Comparison of ENCODE assay signal across 10 mouse cellular contexts in genomic region chr17:56345364-56345763, GRCm38 (mm10). TPM values are rescaled to one million over a fixed set of nuclear protein-coding genes. Genes with fewer than 3 reads are reported as not detected.
"Had no signal": no experiment of that assay in that cellular context is flagged by ENCODE, and none has a peak within 500 bp of the region (broad histone marks: within the 10 kb centered on the region; RNA-seq: fewer than 3 reads in every experiment).

No protein-coding gene starts in this region.

- H3K9me3 ChIP-seq: neural tube, embryonic 13.5 days; neural tube, embryonic 15.5 days; stomach, embryonic 15.5 days had no signal

- H3K9ac ChIP-seq: neural tube, embryonic 13.5 days; neural tube, embryonic 15.5 days; stomach, embryonic 15.5 days had no signal

- H3K27ac ChIP-seq: neural tube, embryonic 13.5 days; neural tube, embryonic 15.5 days; stomach, embryonic 15.5 days; stomach, postnatal 0 days had no signal

- H3K4me3 ChIP-seq: neural tube, embryonic 13.5 days; neural tube, embryonic 15.5 days; stomach, embryonic 15.5 days had no signal

- H3K4me2 ChIP-seq: neural tube, embryonic 13.5 days; neural tube, embryonic 15.5 days; stomach, embryonic 15.5 days had no signal

- H3K36me3 ChIP-seq: neural tube, embryonic 13.5 days; stomach, embryonic 15.5 days had no signal

- H3K27me3 ChIP-seq: neural tube, embryonic 13.5 days; neural tube, embryonic 15.5 days; stomach, embryonic 15.5 days had no signal

RNA-seq across cellular contexts. Expression of gene Arrdc5, which starts 45.3 kb away (rescaled TPM):
- polyA plus RNA-seq: neural tube, embryonic 13.5 days; neural tube, embryonic 14.5 days; neural tube, embryonic 15.5 days; small intestine, adult 2 months; stomach, embryonic 14.5 days; stomach, embryonic 15.5 days; stomach, embryonic 16.5 days; stomach, postnatal 0 days; thymus, adult 2 months; urinary bladder, adult 2 months had no signal
